Mouse (Mus musculus) megakaryocyte, embryonic 14.5 days (primary cell): ENCODE data around the gene Hnrnpc.

Experiments used
- FLI1 ChIP-seq: IDR thresholded peaks from 2 replicates; pipeline ENCODE4 v1.6.1; 2012; ENCODE audit warnings: low read length, inconsistent platforms, mixed read lengths
- GATA1 ChIP-seq: IDR thresholded peaks from 3 replicates; pipeline ENCODE4 v1.6.1; 2012; ENCODE audit warnings: mixed read lengths, low read length, inconsistent platforms, borderline replicate concordance

DNA sequence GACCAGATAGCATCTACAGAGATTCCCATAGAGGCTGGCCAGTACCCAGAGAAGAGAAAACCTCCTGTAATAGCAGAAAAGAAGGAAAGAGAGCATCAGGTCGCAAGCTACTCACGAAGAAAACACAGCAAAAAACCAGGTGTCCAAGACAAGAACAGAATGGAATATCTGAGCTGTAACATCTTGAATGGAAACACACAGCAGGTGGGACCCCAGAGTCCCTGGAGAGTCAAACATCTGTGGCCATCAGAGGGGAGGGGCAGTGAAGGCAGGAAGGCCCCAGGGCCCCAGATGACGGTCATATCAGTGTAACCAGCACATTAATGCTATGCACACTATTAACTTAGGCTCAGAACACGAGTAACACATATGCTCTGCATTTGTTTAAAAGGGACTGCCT is 46.1 kb upstream of the Hnrnpc start:
- TF ChIP-seq GATA1 = no peak
- TF ChIP-seq FLI1 = no peak
